Mouse (Mus musculus) limb, embryonic 13.5 days (tissue): ENCODE measurements at regions not wholly inside any gene's neighbourhood (a gene's known extent, or its start where the extent isn't known, plus 50 kb on each side); places are given as distances from the start of the nearest gene placed in this dataset.
A peak's percentile ranks its signal among the peaks of the same experiment; 100 is the strongest.

Source experiments
- ATAC-seq: fragments of 200-750 bp; cut with Nextera tagmentation; 2 replicates; pipeline ENCODE4 v1.8.0; 2017; ENCODE audit warnings: low read depth, moderate number of reproducible peaks, moderate TSS enrichment; ENCODE audit not compliant: low FRiP score
- H3K27ac ChIP-seq: fragments of 300-500 bp; sonication (generic); 2 replicates; pipeline ENCODE4 v1.5.1; 2015; ENCODE audit warnings: inconsistent platforms, mild to moderate bottlenecking, moderate library complexity
- H3K27me3 ChIP-seq: fragments of 300-500 bp; sonication (generic); 2 replicates; pipeline ENCODE4 v1.6.1; 2015; ENCODE audit warnings: mild to moderate bottlenecking, inconsistent platforms
- H3K36me3 ChIP-seq: fragments of 300-500 bp; sonication (generic); 2 replicates; pipeline ENCODE4 v1.6.1; 2015; ENCODE audit warnings: inconsistent platforms, mild to moderate bottlenecking, moderate library complexity
- H3K4me1 ChIP-seq: fragments of 300-500 bp; sonication (generic); 2 replicates; pipeline ENCODE4 v1.6.1; 2015; ENCODE audit warnings: inconsistent platforms
- H3K4me2 ChIP-seq: fragments of 300-500 bp; sonication (generic); replicated peaks from 2 replicates; pipeline ENCODE4 v1.6.1; 2015; ENCODE audit warnings: inconsistent platforms, mild to moderate bottlenecking, moderate library complexity
- H3K4me3 ChIP-seq: fragments of 300-500 bp; sonication (generic); 2 replicates; pipeline ENCODE4 v1.5.1; 2015; ENCODE audit warnings: moderate library complexity, mild to moderate bottlenecking, inconsistent platforms
- H3K9ac ChIP-seq: fragments of 300-500 bp; sonication (generic); 2 replicates; pipeline ENCODE4 v1.6.1; 2015; ENCODE audit warnings: mild to moderate bottlenecking, inconsistent platforms
- H3K9me3 ChIP-seq: fragments of 300-500 bp; sonication (generic); 2 replicates; pipeline ENCODE4 v1.6.1; 2016; ENCODE audit warnings: inconsistent platforms
- WGBS: fragments of 180-500 bp; shearing (Covaris S2); methylation state at CpG from one replicate; pipeline ENCODE4 v1.1.7; 2015; 5-methylcytosine and 5-hydroxymethylcytosine counted together

DNA sequence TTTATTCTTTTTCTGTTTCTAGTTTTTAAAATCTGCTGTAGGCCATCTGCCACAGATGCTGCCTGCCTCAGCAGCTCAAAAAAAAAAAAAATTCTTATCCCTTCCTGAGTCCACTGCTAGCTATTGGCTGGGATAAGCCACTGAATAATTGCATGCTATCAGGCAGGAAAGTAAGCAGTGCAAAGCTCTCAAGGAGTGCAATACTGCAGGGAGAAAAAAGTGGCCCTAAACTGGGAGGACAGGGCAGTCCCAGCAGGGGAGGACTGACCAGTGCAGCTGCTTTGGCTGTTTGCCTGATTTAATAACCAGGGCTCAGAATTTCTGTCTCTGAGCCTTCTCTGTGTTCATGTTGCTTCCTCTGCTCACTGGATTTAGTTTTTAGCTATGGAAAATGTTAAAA, 544.4 kb upstream of the Marcks start:
- Histone ChIP-seq H3K9me3 (no peaks in the 10 kb centered on the region), H3K4me3 (no peak overlapping the region), H3K4me2 (no peak overlapping the region), H3K9ac (no peak overlapping the region), H3K36me3 (no peaks in the 10 kb centered on the region), H3K27ac (no peak overlapping the region), H3K27me3 (no peaks in the 10 kb centered on the region), H3K4me1 (no peaks in the 10 kb centered on the region)
- ATAC-seq, result no peak

DNA sequence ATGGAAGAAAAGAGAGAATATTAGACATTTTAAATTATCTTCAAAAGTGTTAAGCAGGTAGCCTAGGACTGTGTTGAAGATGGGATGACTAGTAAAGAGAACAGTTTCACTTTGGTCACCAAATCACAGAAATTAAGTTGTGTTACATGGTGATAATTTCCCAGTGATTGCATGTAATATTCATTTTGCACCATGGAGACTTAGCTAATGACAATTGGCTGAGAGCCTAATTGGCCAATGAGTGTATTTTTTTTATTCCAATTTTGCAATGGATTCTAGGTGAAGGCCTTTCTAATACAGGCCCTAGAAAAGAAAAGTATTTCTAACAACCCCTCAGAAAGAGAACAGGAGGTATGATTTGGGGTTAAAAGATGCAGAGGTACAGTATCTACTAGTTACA, 541.9 kb upstream of the Marcks start:
- Histone ChIP-seq H3K4me1 (no peaks in the 10 kb centered on the region), H3K27ac (no peak overlapping the region), H3K9ac (no peak overlapping the region), H3K4me2 (no peak overlapping the region), H3K36me3 (no peaks in the 10 kb centered on the region), H3K4me3 (no peak overlapping the region), H3K9me3 (no peaks in the 10 kb centered on the region), H3K27me3 (no peaks in the 10 kb centered on the region)
- no peak for ATAC-seq

- H3K9ac ChIP-seq, result no peak overlapping the region
- H3K27ac ChIP-seq, result no peak overlapping the region
- WGBS, result 85% methylated on average over 1 of the region's 1 CpGs
- no peak overlapping the region for H3K4me2 ChIP-seq
- ATAC-seq, result no peak
- H3K4me3 ChIP-seq, result no peak overlapping the region
- H3K36me3 ChIP-seq, result no peaks in the 10 kb centered on the region
- no peaks in the 10 kb centered on the region for H3K27me3 ChIP-seq
- H3K4me1 ChIP-seq, result no peaks in the 10 kb centered on the region
- H3K9me3 ChIP-seq, result no peaks in the 10 kb centered on the region
Measured at GRCm38 (mm10) chr10:37677826-37678225, 539.1 kb upstream of the Marcks start.

- H3K9me3 ChIP-seq, result no peaks in the 10 kb centered on the region
- WGBS, result 67% methylated on average over 2 of the region's 2 CpGs
- H3K4me2 ChIP-seq, result no peak overlapping the region
- no peaks in the 10 kb centered on the region for H3K4me1 ChIP-seq
- H3K4me3 ChIP-seq, result no peak overlapping the region
- no peak for ATAC-seq
- H3K9ac ChIP-seq, result no peak overlapping the region
- H3K36me3 ChIP-seq, result no peaks in the 10 kb centered on the region
- no peaks in the 10 kb centered on the region for H3K27me3 ChIP-seq
- H3K27ac ChIP-seq, result no peak overlapping the region
Measured at GRCm38 (mm10) chr10:37668827-37669226, 530.1 kb upstream of the Marcks start.

DNA sequence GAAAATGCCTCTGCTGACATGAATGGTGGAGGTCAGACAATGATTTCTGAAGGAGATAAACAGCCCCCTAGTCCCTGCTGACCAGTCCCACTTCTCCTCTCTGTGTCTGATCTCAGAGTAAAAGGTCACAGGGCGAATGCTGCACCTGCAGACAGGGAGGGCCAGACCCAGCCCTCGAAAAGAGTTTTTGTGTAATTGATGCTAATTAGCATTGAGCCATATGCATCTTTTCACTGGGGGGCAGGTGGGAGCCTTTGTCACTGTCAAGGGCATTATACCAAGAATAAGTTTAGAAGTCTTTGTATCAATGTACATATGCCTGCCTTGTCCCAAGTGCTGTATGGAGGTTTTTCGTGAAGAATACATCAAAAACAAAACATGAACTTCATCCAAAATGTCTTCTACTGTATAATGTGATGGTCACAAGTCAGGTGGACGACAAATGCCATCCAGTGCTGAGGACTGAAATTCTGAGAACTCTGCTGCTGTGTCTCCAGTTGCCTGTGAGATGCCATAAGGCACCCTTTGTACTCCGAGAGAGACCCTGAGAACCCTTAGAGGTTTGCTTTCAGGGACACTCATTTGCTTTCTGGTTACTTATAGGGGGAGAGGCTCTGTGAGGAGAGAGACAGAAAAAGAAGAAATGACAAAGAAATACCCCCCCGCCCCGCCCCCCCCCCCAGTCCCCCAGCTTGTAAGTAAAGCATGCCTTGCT, 528.5 kb upstream of the Marcks start:
- H3K36me3 ChIP-seq, result no peaks in the 10 kb centered on the region
- no peak overlapping the region for H3K27ac ChIP-seq
- H3K4me3 ChIP-seq, result no peak overlapping the region
- H3K4me1 ChIP-seq, result no peaks in the 10 kb centered on the region
- no peaks in the 10 kb centered on the region for H3K27me3 ChIP-seq
- H3K9me3 ChIP-seq, result no peaks in the 10 kb centered on the region
- 62% methylated on average over 7 of the region's 7 CpGs for WGBS
- no peak for ATAC-seq
- no peak overlapping the region for H3K9ac ChIP-seq
- H3K4me2 ChIP-seq, result no peak overlapping the region

- H3K9me3 ChIP-seq, result no peaks in the 10 kb centered on the region
- no peak overlapping the region for H3K9ac ChIP-seq
- H3K36me3 ChIP-seq, result no peaks in the 10 kb centered on the region
- H3K4me1 ChIP-seq, result no peaks in the 10 kb centered on the region
- no peak overlapping the region for H3K4me3 ChIP-seq
- WGBS, result 90% methylated on average over 2 of the region's 2 CpGs
- ATAC-seq, result no peak
- H3K27ac ChIP-seq, result no peak overlapping the region
- H3K4me2 ChIP-seq, result no peak overlapping the region
- no peaks in the 10 kb centered on the region for H3K27me3 ChIP-seq
Measured at GRCm38 (mm10) chr10:37666535-37666934, 527.8 kb upstream of the Marcks start.

DNA sequence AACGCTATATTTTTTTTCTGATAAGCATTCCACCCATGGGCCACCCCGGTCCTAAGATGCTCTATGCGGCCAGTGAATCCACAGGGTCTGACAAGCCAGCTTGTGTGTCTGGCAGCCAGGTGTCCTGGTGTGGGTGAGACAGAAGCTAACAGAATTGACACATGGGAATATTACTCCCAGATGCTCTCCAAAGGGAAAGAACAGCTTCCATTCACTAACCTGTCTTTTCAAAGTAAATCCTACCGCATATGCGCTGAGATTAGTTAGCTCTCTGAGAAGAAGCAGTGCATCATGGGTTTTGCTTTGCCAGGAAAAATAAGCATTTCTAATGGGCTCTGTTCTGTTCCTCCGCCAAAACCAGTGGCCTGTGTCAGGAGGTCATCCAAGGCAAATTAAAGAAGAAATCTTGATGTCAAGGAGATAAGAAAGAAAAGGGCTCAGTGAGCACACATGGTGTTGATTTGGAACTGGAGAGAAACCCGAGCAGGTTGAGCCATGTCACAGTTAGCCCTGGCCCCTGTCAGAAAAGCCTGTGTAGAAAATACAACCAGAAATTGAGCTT, 498.4 kb upstream of the Marcks start:
- H3K4me1 ChIP-seq, result peaks cover 13% of the 10 kb centered on the region
- WGBS, result 17% methylated on average over 7 of the region's 7 CpGs
- peak overlapping the region; percentile 31 for H3K4me2 ChIP-seq
- no peak overlapping the region for H3K4me3 ChIP-seq
- peak overlapping the region; percentile 1; the same call in 1 of the 2 replicates for H3K27ac ChIP-seq
- no peaks in the 10 kb centered on the region for H3K9me3 ChIP-seq
- no peak overlapping the region for H3K9ac ChIP-seq
- peak; percentile 61; the same call in 1 of the 2 replicates for ATAC-seq
- no peaks in the 10 kb centered on the region for H3K36me3 ChIP-seq
- H3K27me3 ChIP-seq, result no peaks in the 10 kb centered on the region

DNA sequence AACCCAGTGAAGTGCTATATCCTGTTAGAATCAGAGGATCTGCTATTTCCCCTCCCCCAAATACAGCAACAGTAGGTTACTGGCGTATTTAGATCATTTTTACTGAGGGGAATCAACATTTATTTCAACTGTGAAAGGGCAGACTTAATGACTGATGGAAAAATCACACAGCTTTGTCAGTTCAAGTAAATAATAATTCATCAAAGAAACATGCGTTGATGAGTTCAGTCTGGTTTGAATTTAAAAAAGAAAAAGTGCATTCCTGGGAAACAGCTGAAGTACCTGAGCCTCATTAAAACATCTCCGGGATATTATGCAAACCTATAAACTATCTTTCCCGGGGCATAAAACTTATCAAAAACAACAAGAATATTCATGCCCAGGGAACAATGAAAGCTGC, 497.7 kb upstream of the Marcks start:
- Histone ChIP-seq H3K9ac (no peak overlapping the region), H3K27me3 (no peaks in the 10 kb centered on the region), H3K27ac (no peak overlapping the region), H3K4me2 (peak overlapping the region; percentile 31), H3K9me3 (no peaks in the 10 kb centered on the region), H3K4me1 (peaks cover 13% of the 10 kb centered on the region), H3K4me3 (no peak overlapping the region), H3K36me3 (no peaks in the 10 kb centered on the region)
- ATAC-seq, result no peak
- 20% methylated on average over 4 of the region's 4 CpGs for WGBS

DNA sequence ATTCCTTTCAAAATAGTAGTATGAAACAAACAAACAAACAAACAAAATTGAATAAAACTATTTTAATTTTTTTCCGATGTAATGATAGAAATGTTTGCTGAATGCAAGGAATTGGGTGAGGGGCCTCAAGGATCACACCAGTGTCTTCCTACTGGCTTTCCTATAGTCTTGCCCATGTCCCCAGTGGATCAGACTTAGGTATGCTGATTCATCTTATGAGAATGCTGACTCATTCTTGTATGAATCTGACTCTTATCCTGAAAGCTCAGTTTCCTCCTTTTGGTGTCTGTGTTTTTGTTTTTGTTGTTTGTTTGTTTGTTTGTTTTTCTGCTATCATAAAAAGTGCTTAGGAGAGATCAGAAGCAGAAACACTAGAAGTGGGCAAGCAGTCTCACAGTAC, 491.7 kb upstream of the Marcks start:
- H3K27ac ChIP-seq, result no peak overlapping the region
- no peaks in the 10 kb centered on the region for H3K36me3 ChIP-seq
- no peak overlapping the region for H3K9ac ChIP-seq
- 0 out of 2 replicates have a peak, but pooled peaks cover 4% of the 10 kb centered on the region for H3K4me1 ChIP-seq
- H3K9me3 ChIP-seq, result no peaks in the 10 kb centered on the region
- WGBS, result 92% methylated on average over 1 of the region's 1 CpGs
- H3K4me3 ChIP-seq, result no peak overlapping the region
- ATAC-seq, result no peak
- H3K27me3 ChIP-seq, result no peaks in the 10 kb centered on the region
- no peak overlapping the region for H3K4me2 ChIP-seq

- H3K27ac ChIP-seq, result no peak overlapping the region
- 0 out of 2 replicates have a peak, but pooled peaks cover 4% of the 10 kb centered on the region for H3K4me1 ChIP-seq
- no peaks in the 10 kb centered on the region for H3K27me3 ChIP-seq
- WGBS, result 74% methylated on average over 3 of the region's 3 CpGs
- no peaks in the 10 kb centered on the region for H3K9me3 ChIP-seq
- H3K4me2 ChIP-seq, result no peak overlapping the region
- no peak overlapping the region for H3K9ac ChIP-seq
- 0 out of 2 replicates have a peak, but pooled peaks have one; percentile 32 for ATAC-seq
- H3K36me3 ChIP-seq, result no peaks in the 10 kb centered on the region
- H3K4me3 ChIP-seq, result no peak overlapping the region
Measured at GRCm38 (mm10) chr10:37627900-37628299, 489.2 kb upstream of the Marcks start.

DNA sequence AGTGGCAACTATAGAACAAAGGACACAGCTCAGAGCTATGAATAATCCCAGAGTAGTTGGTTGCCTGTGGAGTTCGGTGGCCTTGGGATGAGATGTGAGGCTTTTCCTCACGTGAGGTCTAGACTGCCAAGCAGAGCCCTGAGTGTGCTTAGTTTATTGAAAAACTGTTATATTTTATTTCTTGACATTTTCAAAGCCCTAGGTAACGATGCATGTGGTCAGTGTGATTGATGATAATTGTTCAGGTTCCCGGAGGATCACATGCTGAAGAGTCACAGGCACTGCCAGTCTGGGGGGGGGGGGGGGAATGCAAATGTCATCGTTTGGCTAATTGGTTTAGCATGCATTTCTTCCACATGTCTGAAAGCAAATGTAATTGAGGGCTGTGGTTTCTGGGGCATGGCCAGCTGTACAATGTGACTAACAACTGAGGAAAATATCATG, 488.1 kb upstream of the Marcks start:
- WGBS, result 23% methylated on average over 5 of the region's 5 CpGs
- H3K27ac ChIP-seq, result no peak overlapping the region

DNA sequence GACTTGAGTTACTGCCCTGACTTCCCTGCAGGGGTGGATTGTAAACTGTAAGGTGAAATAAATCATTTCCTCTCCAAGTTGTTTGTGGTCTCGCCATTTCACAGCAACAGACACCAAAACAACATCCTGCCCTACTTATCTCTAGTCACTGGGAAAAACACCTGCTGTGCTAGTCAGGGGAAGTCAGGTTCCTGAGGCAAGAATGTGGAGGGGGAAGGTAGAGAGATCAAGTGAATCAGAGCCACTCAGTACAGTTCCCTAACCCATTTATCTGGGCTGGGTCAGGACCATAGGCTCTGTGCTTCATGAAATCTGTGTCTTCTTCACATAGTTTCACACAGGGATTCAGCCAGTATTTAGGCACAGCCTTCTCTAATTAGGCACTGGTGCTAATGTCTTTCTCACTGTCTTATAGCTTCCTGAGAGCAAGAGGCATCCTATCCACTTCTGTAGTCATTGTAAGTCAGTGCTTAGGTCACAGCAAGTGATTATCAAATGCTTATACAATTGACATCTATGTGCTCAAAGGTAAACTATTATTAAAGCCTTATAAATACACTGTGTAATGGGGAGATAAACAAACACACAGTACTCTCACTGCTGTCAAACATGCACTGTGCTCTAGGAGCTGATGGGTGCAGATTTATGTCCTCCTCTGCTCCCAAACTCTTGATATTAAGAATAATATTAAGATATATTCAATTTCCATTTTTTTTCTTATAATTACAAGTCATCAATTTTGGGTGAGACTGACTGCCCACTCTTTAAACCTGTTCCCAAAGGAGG, 487.4 kb upstream of the Marcks start:
- Histone ChIP-seq H3K9me3 (no peaks in the 10 kb centered on the region), H3K36me3 (no peaks in the 10 kb centered on the region), H3K4me3 (no peak overlapping the region), H3K4me2 (no peak overlapping the region), H3K9ac (no peak overlapping the region), H3K27me3 (no peaks in the 10 kb centered on the region), H3K27ac (no peak overlapping the region), H3K4me1 (0 out of 2 replicates have a peak, but pooled peaks cover 4% of the 10 kb centered on the region)
- no peak for ATAC-seq
- 26% methylated on average over 1 of the region's 1 CpGs for WGBS

More for the DNA sequence above, 488.1 kb upstream of the Marcks start:
- Histone ChIP-seq H3K4me3 (no peak overlapping the region), H3K27me3 (no peaks in the 10 kb centered on the region), H3K4me1 (0 out of 2 replicates have a peak, but pooled peaks cover 4% of the 10 kb centered on the region), H3K9me3 (no peaks in the 10 kb centered on the region), H3K36me3 (no peaks in the 10 kb centered on the region), H3K9ac (no peak overlapping the region), H3K4me2 (no peak overlapping the region)
- ATAC-seq, result no peak
